Mouse (Mus musculus) G1E (cell line): ENCODE data around the gene Nr2c2. TPM values are rescaled to one million over a fixed set of nuclear protein-coding genes. Genes with fewer than 3 reads are reported as not detected.

Experiments used
- ATAC-seq: 2 replicates; pipeline ENCODE4 v1.8.0; 2016; ENCODE audit warnings: mild to moderate bottlenecking; ENCODE audit not compliant: insufficient number of reproducible peaks, poor library complexity, low FRiP score, severe bottlenecking; ENCODE audit errors: extremely low read depth
- DNase-seq: peaks from one replicate; pipeline ENCODE4 v3.0.0; 2012; ENCODE audit warnings: low spot score
- H3K27me3 ChIP-seq: 2 replicates; pipeline ENCODE4 v1.6.1; 2012; ENCODE audit warnings: mild to moderate bottlenecking, low read length, inconsistent platforms; ENCODE audit not compliant: insufficient read depth
- H3K36me3 ChIP-seq: replicated peaks from 2 replicates; pipeline ENCODE3; 2012; ENCODE audit warnings: mild to moderate bottlenecking, inconsistent platforms
- H3K4me1 ChIP-seq: 2 replicates; pipeline ENCODE4 v1.6.1; 2012; ENCODE audit warnings: low read depth, low read length, inconsistent platforms, mixed read lengths; ENCODE audit not compliant: insufficient read depth
- H3K4me3 ChIP-seq: 2 replicates; pipeline ENCODE4 v1.5.1; 2012; ENCODE audit warnings: low read depth, mild to moderate bottlenecking, inconsistent platforms, low read length, moderate library complexity, mixed read lengths
- H3K9me3 ChIP-seq: replicated peaks from 2 replicates; pipeline ENCODE4 v1.6.1; 2012; ENCODE audit warnings: inconsistent platforms
- CTCF ChIP-seq: IDR thresholded peaks from 2 replicates; pipeline ENCODE4 v1.5.1; 2012; ENCODE audit warnings: low read depth, low read length, inconsistent platforms, mixed read lengths
- GATA1 ChIP-seq: IDR thresholded peaks from 2 replicates; pipeline ENCODE4 v1.6.1; 2012; ENCODE audit warnings: borderline replicate concordance, low read length, inconsistent platforms, mixed read lengths
- GATA2 ChIP-seq: IDR thresholded peaks from 2 replicates; pipeline ENCODE4 v1.6.1; 2012; ENCODE audit warnings: low read depth, low read length, inconsistent platforms, borderline replicate concordance
- POLR2AphosphoS5 ChIP-seq: IDR thresholded peaks from 2 replicates; pipeline ENCODE4 v1.6.1; 2012; ENCODE audit warnings: low read depth, low read length, inconsistent platforms; ENCODE audit not compliant: insufficient replicate concordance
- TAL1 ChIP-seq: conservative IDR thresholded peaks from 2 replicates; pipeline ENCODE4 v1.6.1; 2012; ENCODE audit warnings: low read depth, low read length, inconsistent platforms, mixed read lengths
- polyA plus RNA-seq: library from polyadenylated mRNA; stranded (reverse); fragments of >175 nt; gene quantifications from 2 replicates; pipeline ENCODE4 v1.2.3, GENCODE M21; 2012
- total RNA-seq, 2 experiments: library from RNA; stranded (forward) in 1 of 2; stranded (reverse) in 1 of 2; fragments of 200-1000 nt in 1 of 2; fragments of >200 nt in 1 of 2; fragmentation: Nextera tagmentation in 1 of 2; gene quantifications; 2 replicates each; pipeline ENCODE4 v1.2.3; 2014 to 2017

Gene Nr2c2
- total and polyA plus RNA-seq, 3 experiments, result 5.6 to 60.9 (median 47.9) TPM

- no peak for TF ChIP-seq CTCF
- TF ChIP-seq GATA2, result no peak
- ATAC-seq, result no peak
- Histone ChIP-seq H3K9me3 (no peaks in the 10 kb centered on the region), H3K36me3 (peaks cover 84% of the 10 kb centered on the region), H3K4me3 (no peak overlapping the region), H3K27me3 (no peaks in the 10 kb centered on the region), H3K4me1 (no peaks in the 10 kb centered on the region)
- DNase-seq, result no peak
These were observed 108.2 kb downstream of the Nr2c2 start for GRCm38 (mm10) chr6:92199414-92199813.

GRCm38 (mm10) chr6:92214055-92214772, 123.0 kb downstream of the Nr2c2 start:
- H3K4me1 ChIP-seq, result peaks cover 20% of the 10 kb centered on the region
- DNase-seq (peak; percentile 42), ATAC-seq (peak; percentile 19; the same call in 1 of the 2 replicates)

GRCm38 (mm10) chr6:92214773-92215449, 123.7 kb downstream of the Nr2c2 start, which contains the start of gene Rbsn:
Gene Rbsn (minus strand): TSS chr6:92214925.
- H3K4me1 ChIP-seq, result peaks cover 17% of the 10 kb centered on the region
- H3K4me3 ChIP-seq, result peak within 1 kb of the TSS; percentile 99
- ATAC-seq, result peak; percentile 93
- no peaks in the 10 kb centered on the region for H3K9me3 ChIP-seq
- peaks cover 24% of the 10 kb centered on the region for H3K36me3 ChIP-seq
- H3K27me3 ChIP-seq, result peaks cover 11% of the 10 kb centered on the region
- peak; percentile 82 for DNase-seq
- TF ChIP-seq POLR2AphosphoS5, result no peak
- no peak for TF ChIP-seq GATA2
- TF ChIP-seq TAL1, result no peak
- no peak for TF ChIP-seq CTCF
- no peak for TF ChIP-seq GATA1

More at GRCm38 (mm10) chr6:92214055-92214772, 123.0 kb downstream of the Nr2c2 start:
- peaks cover 31% of the 10 kb centered on the region for H3K36me3 ChIP-seq
- H3K27me3 ChIP-seq, result peaks cover 7% of the 10 kb centered on the region
- H3K9me3 ChIP-seq, result no peaks in the 10 kb centered on the region
- TF ChIP-seq POLR2AphosphoS5 (no peak), GATA2 (no peak), GATA1 (no peak), TAL1 (no peak), CTCF (no peak)
- H3K4me3 ChIP-seq, result peak overlapping the region; percentile 99

GRCm38 (mm10) chr6:92219445-92219844, 128.3 kb downstream of the Nr2c2 start:
- ATAC-seq, result no peak
- TF ChIP-seq GATA1 (no peak), TAL1 (no peak)
- no peak for DNase-seq
- H3K27me3 ChIP-seq, result peaks cover 33% of the 10 kb centered on the region
- peaks cover 8% of the 10 kb centered on the region; the same call in 1 of the 2 replicates for H3K4me1 ChIP-seq
- H3K36me3 ChIP-seq, result no peaks in the 10 kb centered on the region
- H3K4me3 ChIP-seq, result no peak overlapping the region
- H3K9me3 ChIP-seq, result no peaks in the 10 kb centered on the region

- no peaks in the 10 kb centered on the region for H3K36me3 ChIP-seq
- no peak overlapping the region for H3K4me3 ChIP-seq
- H3K27me3 ChIP-seq, result peaks cover 38% of the 10 kb centered on the region
- H3K9me3 ChIP-seq, result no peaks in the 10 kb centered on the region
- DNase-seq (no peak), ATAC-seq (no peak)
- H3K4me1 ChIP-seq, result peaks cover 2% of the 10 kb centered on the region; the same call in 1 of the 2 replicates
- no peak for TF ChIP-seq CTCF
- TF ChIP-seq GATA1, result no peak
- no peak for TF ChIP-seq GATA2
- TF ChIP-seq POLR2AphosphoS5, result no peak
- no peak for TF ChIP-seq TAL1
These were observed 130.4 kb downstream of the Nr2c2 start for GRCm38 (mm10) chr6:92221604-92222003.

- H3K4me3 ChIP-seq, result no peak overlapping the region
- peaks cover 2% of the 10 kb centered on the region; the same call in 1 of the 2 replicates for H3K4me1 ChIP-seq
- no peak for ATAC-seq
- no peaks in the 10 kb centered on the region for H3K9me3 ChIP-seq
- DNase-seq, result no peak
- TF ChIP-seq POLR2AphosphoS5 (no peak), GATA1 (no peak), CTCF (no peak), GATA2 (no peak), TAL1 (no peak)
- H3K36me3 ChIP-seq, result no peaks in the 10 kb centered on the region
- H3K27me3 ChIP-seq, result peaks cover 38% of the 10 kb centered on the region
These were observed 130.8 kb downstream of the Nr2c2 start for GRCm38 (mm10) chr6:92222021-92222420.

Other genes starting within 250 kb of the Nr2c2 start
- gene Ccdc174, start 213.3 kb upstream of the Nr2c2 start, total RNA-seq (2014; fragmentation: Nextera tagmentation), result 52.7 and 57.4 TPM in 2 replicates
- 49.5 and 67.9 TPM in 2 replicates for gene Ccdc174, start 213.3 kb upstream of the Nr2c2 start, total RNA-seq (2017)
- gene Ccdc174, start 213.3 kb upstream of the Nr2c2 start, polyA plus RNA-seq, result 6.2 and 11.8 TPM in 2 replicates
- gene 4930590J08Rik, start 188.6 kb upstream of the Nr2c2 start, total RNA-seq (2014; fragmentation: Nextera tagmentation), result 2.3 and 5.5 TPM in 2 replicates
- gene 4930590J08Rik, start 188.6 kb upstream of the Nr2c2 start, total RNA-seq (2017), result 1.5 and 2.0 TPM in 2 replicates
- gene 4930590J08Rik, start 188.6 kb upstream of the Nr2c2 start, polyA plus RNA-seq, result 0.12 and 0.18 TPM in 2 replicates
- 0.68 and 5.2 TPM in 2 replicates for gene Fgd5, start 112.5 kb upstream of the Nr2c2 start, total RNA-seq (2014; fragmentation: Nextera tagmentation)
- 0.05 and 0.06 TPM in 2 replicates for gene Fgd5, start 112.5 kb upstream of the Nr2c2 start, total RNA-seq (2017)
- 0.01 TPM in 1 of 2 replicates, not detected in the other for gene Fgd5, start 112.5 kb upstream of the Nr2c2 start, polyA plus RNA-seq
- 12.3 and 15.8 TPM in 2 replicates for gene Mrps25, start 92.6 kb downstream of the Nr2c2 start, total RNA-seq (2014; fragmentation: Nextera tagmentation)
- gene Mrps25, start 92.6 kb downstream of the Nr2c2 start, total RNA-seq (2017), result 89.3 and 105 TPM in 2 replicates
- 9.0 and 11.9 TPM in 2 replicates for gene Mrps25, start 92.6 kb downstream of the Nr2c2 start, polyA plus RNA-seq
- gene Rbsn, start 123.5 kb downstream of the Nr2c2 start, total RNA-seq (2014; fragmentation: Nextera tagmentation), result 17.9 and 31.5 TPM in 2 replicates
- gene Rbsn, start 123.5 kb downstream of the Nr2c2 start, total RNA-seq (2017), result 20.1 TPM in 2 replicates
- 5.3 and 6.2 TPM in 2 replicates for gene Rbsn, start 123.5 kb downstream of the Nr2c2 start, polyA plus RNA-seq
- not detected in 2 replicates for gene Trh, start 153.3 kb downstream of the Nr2c2 start, total RNA-seq (2014; fragmentation: Nextera tagmentation)
- 0.06 TPM in 1 of 2 replicates, not detected in the other for gene Trh, start 153.3 kb downstream of the Nr2c2 start, total RNA-seq (2017)
- not detected in 2 replicates for gene Trh, start 153.3 kb downstream of the Nr2c2 start, polyA plus RNA-seq